ENCODE assay signal across 8 mouse cellular contexts in the genomic region with DNA sequence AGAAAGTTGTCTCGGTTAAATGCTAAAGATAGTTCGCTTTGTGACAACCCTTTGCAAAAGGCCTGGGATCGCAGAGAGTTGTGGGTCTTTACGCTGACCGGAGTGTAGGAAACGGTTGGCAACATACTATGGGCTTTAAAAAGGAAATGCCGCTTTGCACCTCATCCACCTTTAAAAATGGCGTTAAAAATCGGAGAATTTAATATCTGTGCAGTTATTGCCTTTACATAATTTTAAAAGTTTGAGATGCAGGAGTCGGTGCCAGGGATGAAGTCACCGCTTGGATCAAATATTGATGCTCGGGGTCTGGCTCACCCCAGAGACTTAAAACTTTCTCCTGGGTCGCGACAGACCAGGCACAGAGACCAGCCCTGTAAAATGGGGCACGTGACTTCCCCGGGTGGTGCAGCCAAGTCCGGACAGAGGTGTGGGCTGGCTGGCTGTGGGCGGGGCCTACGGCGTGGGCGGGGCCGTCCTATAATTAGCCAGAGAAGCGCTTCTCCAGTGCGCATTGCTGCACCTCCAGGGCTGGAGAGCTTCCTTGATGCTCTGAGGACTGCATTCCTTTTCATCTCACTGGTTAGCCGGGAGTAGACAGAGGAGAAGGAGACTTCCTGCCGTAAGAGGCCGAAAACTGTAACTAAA. TPM values are rescaled to one million over a fixed set of nuclear protein-coding genes. Genes with fewer than 3 reads are reported as not detected.
DNase-seq lines count a peak whose midpoint lies in the region; ATAC-seq lines count a peak whose summit lies in the region.

No protein-coding gene starts in this region.

- ATAC-seq in embryonic facial prominence, embryonic 11.5 days (replicated peaks; ENCODE audit: insufficient number of reproducible peaks, low FRiP score, low TSS enrichment, low read depth), result peak; percentile 77
- peak; percentile 88 for ATAC-seq in limb, embryonic 13.5 days (ENCODE audit: low FRiP score, low read depth)
- ATAC-seq in midbrain, embryonic 15.5 days (replicated peaks), result peak; percentile 78

- WGBS in embryonic facial prominence, embryonic 11.5 days, result 6% methylated on average over 27 of the region's 27 CpGs
- WGBS in limb, embryonic 13.5 days, result 5% methylated on average over 27 of the region's 27 CpGs
- 8% methylated on average over 27 of the region's 27 CpGs for WGBS in midbrain, embryonic 15.5 days

- no peaks in the 10 kb centered on the region for H3K27me3 ChIP-seq in embryonic facial prominence, embryonic 11.5 days (ENCODE audit: control insufficient read depth, insufficient read depth, low read length)
- no peaks in the 10 kb centered on the region for H3K27me3 ChIP-seq in limb, embryonic 13.5 days
- H3K27me3 ChIP-seq in midbrain, embryonic 15.5 days (replicated peaks), result no peaks in the 10 kb centered on the region

- no peaks in the 10 kb centered on the region for H3K9me3 ChIP-seq in embryonic facial prominence, embryonic 11.5 days (replicated peaks; ENCODE audit: control insufficient read depth, low read length)
- no peaks in the 10 kb centered on the region for H3K9me3 ChIP-seq in limb, embryonic 13.5 days
- H3K9me3 ChIP-seq in midbrain, embryonic 15.5 days, result no peaks in the 10 kb centered on the region

- peak overlapping the region; percentile 31 for H3K4me2 ChIP-seq in embryonic facial prominence, embryonic 11.5 days (ENCODE audit: low read depth, low read length)
- peak overlapping the region; percentile 70 for H3K4me2 ChIP-seq in limb, embryonic 13.5 days (replicated peaks)
- H3K4me2 ChIP-seq in midbrain, embryonic 15.5 days, result peak overlapping the region; percentile 67

- no peak overlapping the region for H3K27ac ChIP-seq in embryonic facial prominence, embryonic 11.5 days (replicated peaks; ENCODE audit: low read depth, low read length)
- peak overlapping the region; percentile 55 for H3K27ac ChIP-seq in limb, embryonic 13.5 days
- H3K27ac ChIP-seq in midbrain, embryonic 15.5 days, result no peak overlapping the region; the same call in 1 of the 2 replicates

- no peaks in the 10 kb centered on the region for H3K36me3 ChIP-seq in embryonic facial prominence, embryonic 11.5 days (replicated peaks; ENCODE audit: control insufficient read depth, insufficient read depth, low read depth, low read length)
- no peaks in the 10 kb centered on the region for H3K36me3 ChIP-seq in limb, embryonic 13.5 days
- H3K36me3 ChIP-seq in midbrain, embryonic 15.5 days (replicated peaks), result no peaks in the 10 kb centered on the region

- H3K9ac ChIP-seq in embryonic facial prominence, embryonic 11.5 days (replicated peaks; ENCODE audit: low read length), result no peak overlapping the region
- H3K9ac ChIP-seq in limb, embryonic 13.5 days, result peak overlapping the region; percentile 39
- H3K9ac ChIP-seq in midbrain, embryonic 15.5 days, result peak overlapping the region; percentile 13; the same call in 1 of the 2 replicates

- H3K4me3 ChIP-seq in embryonic facial prominence, embryonic 11.5 days (ENCODE audit: low read depth, low read length), result peak overlapping the region; percentile 17; the same call in 1 of the 2 replicates
- peak overlapping the region; percentile 42 for H3K4me3 ChIP-seq in limb, embryonic 13.5 days
- peak overlapping the region; percentile 29 for H3K4me3 ChIP-seq in midbrain, embryonic 15.5 days

- H3K4me1 ChIP-seq in embryonic facial prominence, embryonic 11.5 days (ENCODE audit: control insufficient read depth, insufficient read depth, low read length), result no peaks in the 10 kb centered on the region
- H3K4me1 ChIP-seq in limb, embryonic 13.5 days, result peaks cover 16% of the 10 kb centered on the region
- peaks cover 22% of the 10 kb centered on the region for H3K4me1 ChIP-seq in midbrain, embryonic 15.5 days

- DNase-seq in layer of hippocampus, adult 11-12 months (ENCODE audit: low spot score), result peak; percentile 65
- DNase-seq in layer of hippocampus, adult 9-10 months (ENCODE audit: low spot score), result no peak
- DNase-seq in embryonic facial prominence, embryonic 11.5 days (ENCODE audit: low spot score), result peak; percentile 78
- peak; percentile 93 to 94 for DNase-seq in heart, adult 18-20 months
- peak; percentile 86 for DNase-seq in kidney, adult 18-20 months
- DNase-seq in spleen, postnatal 10 days (ENCODE audit: low spot score in 2 of 2), result peak; percentile 52 to 85

RNA-seq across cellular contexts. Expression of a gene that starts 53.7 kb away (rescaled TPM):
- 20.3 and 23.3 TPM in 2 replicates for polyA plus RNA-seq in embryonic facial prominence, embryonic 11.5 days (2014; fragmentation: Nextera tagmentation; extraction: Ambion mirVana)
- 1 to 10 TPM; 5.5 to 6.0 TPM for total RNA-seq in heart, adult 18-20 months (2021)
- polyA plus RNA-seq in limb, embryonic 13.5 days (2015; fragmentation: Nextera tagmentation; extraction: Ambion mirVana), result 14.6 and 16.4 TPM in 2 replicates
- 16.5 and 16.6 TPM in 2 replicates for polyA plus RNA-seq in midbrain, embryonic 15.5 days (2015; fragmentation: Nextera tagmentation; extraction: Ambion mirVana)
